17 mouse cellular contexts compared by ENCODE assay signal in the genomic region with DNA sequence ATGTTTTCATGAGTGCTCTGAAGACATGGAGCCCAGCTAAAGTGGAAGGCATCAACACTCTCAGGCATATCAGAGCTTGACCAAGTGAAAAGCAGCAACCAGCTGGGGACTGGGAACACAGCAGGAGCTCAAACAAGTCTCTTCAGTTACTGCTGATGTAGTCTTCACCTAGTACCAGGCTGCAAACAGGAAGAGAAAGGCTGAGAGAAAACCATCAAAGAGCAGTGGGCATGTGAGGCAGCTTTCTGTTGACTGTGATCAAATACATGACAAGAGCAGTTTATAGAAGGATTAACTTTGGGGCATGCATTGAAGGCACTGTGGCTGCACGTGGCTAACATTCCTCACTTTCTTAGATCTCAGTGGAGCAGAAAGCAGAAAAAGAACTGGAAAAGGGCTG.
DNase-seq lines count a peak whose midpoint lies in the region; ATAC-seq lines count a peak whose summit lies in the region.
"Had no signal": no experiment of that assay in that cellular context is flagged by ENCODE, and none has a peak within 500 bp of the region (broad histone marks: within the 10 kb centered on the region; RNA-seq: fewer than 3 reads in every experiment).

No protein-coding gene starts in this region.

- no peaks in the 10 kb centered on the region for H3K9me3 ChIP-seq in limb, embryonic 12.5 days
- no peaks in the 10 kb centered on the region for H3K9me3 ChIP-seq in limb, embryonic 10.5 days (replicated peaks)
- H3K9me3 ChIP-seq in heart, embryonic 10.5 days: no peaks in the 10 kb centered on the region
- H3K9me3 ChIP-seq: G1E had no signal

- H3K4me1 ChIP-seq in limb, embryonic 12.5 days (replicated peaks): peaks cover 5% of the 10 kb centered on the region; the same call in 1 of the 2 replicates
- 0 out of 2 replicates have a peak, but pooled peaks cover 4% of the 10 kb centered on the region for H3K4me1 ChIP-seq in limb, embryonic 10.5 days
- no peaks in the 10 kb centered on the region for H3K4me1 ChIP-seq in heart, embryonic 10.5 days

- no peaks in the 10 kb centered on the region for H3K27me3 ChIP-seq in limb, embryonic 12.5 days
- H3K27me3 ChIP-seq in limb, embryonic 10.5 days (ENCODE audit: low read depth, poor library complexity, severe bottlenecking): no peaks in the 10 kb centered on the region
- no peaks in the 10 kb centered on the region for H3K27me3 ChIP-seq in heart, embryonic 10.5 days (ENCODE audit: insufficient read depth, poor library complexity, severe bottlenecking)

- ATAC-seq in limb, embryonic 12.5 days (ENCODE audit: insufficient number of reproducible peaks, insufficient read depth, low FRiP score, low TSS enrichment, low read depth): no peak
- peak; percentile 52 for ATAC-seq in inflammation-experienced regulatory T-cells, adult 6 months

- WGBS in limb, embryonic 12.5 days: 7% methylated on average over 1 of the region's 1 CpGs
- WGBS in limb, embryonic 10.5 days: 3% methylated on average over 1 of the region's 1 CpGs
- WGBS in heart, embryonic 10.5 days: 20% methylated on average over 1 of the region's 1 CpGs

- no peaks in the 10 kb centered on the region for H3K36me3 ChIP-seq in limb, embryonic 12.5 days
- H3K36me3 ChIP-seq in limb, embryonic 10.5 days: no peaks in the 10 kb centered on the region
- H3K36me3 ChIP-seq in heart, embryonic 10.5 days: no peaks in the 10 kb centered on the region

- H3K27ac ChIP-seq in limb, embryonic 12.5 days: 0 out of 2 replicates have a peak overlapping the region, but pooled peaks have one; percentile 41
- no peak overlapping the region for H3K27ac ChIP-seq in limb, embryonic 10.5 days
- H3K27ac ChIP-seq in heart, embryonic 10.5 days: no peak overlapping the region
- H3K27ac ChIP-seq: gastrocnemius, adult 2 months had no signal

- H3K4me2 ChIP-seq in limb, embryonic 12.5 days: no peak overlapping the region

- DNase-seq in limb, embryonic 10.5 days (ENCODE audit: low spot score): no peak
- peak; percentile 36 for DNase-seq in Muller cell, postnatal 12 days (ENCODE audit: inconsistent ontology term)
- peak; percentile 46 for DNase-seq in thymus, postnatal 4 days
- no peak for DNase-seq in adrenal gland, adult 8-10 months
- no peak for DNase-seq in heart, embryonic 10.5 days (ENCODE audit: low spot score)
- DNase-seq: B cell, adult 2 months; cerebellum, adult 9-11 months; gastrocnemius, adult 2 months; heart, adult 11 months; kidney, adult 9 months; layer of hippocampus, postnatal 36 days; lung, adult 2 months; lung, postnatal 36 days; right cerebral cortex, postnatal 4 days had no signal

- H3K9ac ChIP-seq in limb, embryonic 12.5 days (replicated peaks): no peak overlapping the region

- no peak overlapping the region for H3K4me3 ChIP-seq in limb, embryonic 12.5 days (replicated peaks)
- no peak overlapping the region for H3K4me3 ChIP-seq in limb, embryonic 10.5 days
- H3K4me3 ChIP-seq in heart, embryonic 10.5 days: no peak overlapping the region
- H3K4me3 ChIP-seq: gastrocnemius, adult 2 months had no signal

Comparison
In these comparisons a context has a peak if more than half of its experiments do, and no peak if none do; other contexts are left out.
1. DNase-seq: peak in Muller cell, postnatal 12 days (single experiment) and thymus, postnatal 4 days (single experiment); none in limb, embryonic 10.5 days (single experiment), adrenal gland, adult 8-10 months (single experiment) and heart, embryonic 10.5 days (single experiment).